Mouse (Mus musculus): ENCODE measurements around the gene 4930544D05Rik.
A peak's percentile ranks its signal among the peaks of the same experiment; 100 is the strongest.

Gene 4930544D05Rik

DNA sequence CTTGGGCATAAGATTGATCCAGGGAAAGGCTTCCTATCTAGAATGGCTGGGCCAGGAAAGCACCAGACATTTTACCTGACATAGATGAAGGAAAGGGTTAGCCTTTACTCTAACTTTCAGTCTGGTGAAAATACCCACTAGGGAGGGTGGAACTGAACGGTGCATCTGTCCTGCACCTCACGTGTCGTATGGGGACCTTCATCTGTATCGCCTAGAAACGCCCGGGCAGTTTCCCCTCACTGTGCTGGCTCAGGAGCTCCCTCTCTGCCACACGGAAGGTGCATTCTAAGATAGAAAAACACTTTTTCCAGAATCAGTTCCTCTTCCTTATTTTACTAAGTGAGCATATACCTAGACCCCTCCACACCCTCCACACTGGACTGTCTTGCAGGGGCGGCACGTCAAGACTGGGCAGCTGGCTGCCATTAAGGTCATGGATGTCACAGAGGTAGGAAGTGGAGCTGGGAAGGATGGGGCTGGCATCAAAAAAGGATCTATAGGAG, 17.1 kb upstream of the 4930544D05Rik start:
- no peak for DNase-seq (ENCODE audit: low spot score)

DNA sequence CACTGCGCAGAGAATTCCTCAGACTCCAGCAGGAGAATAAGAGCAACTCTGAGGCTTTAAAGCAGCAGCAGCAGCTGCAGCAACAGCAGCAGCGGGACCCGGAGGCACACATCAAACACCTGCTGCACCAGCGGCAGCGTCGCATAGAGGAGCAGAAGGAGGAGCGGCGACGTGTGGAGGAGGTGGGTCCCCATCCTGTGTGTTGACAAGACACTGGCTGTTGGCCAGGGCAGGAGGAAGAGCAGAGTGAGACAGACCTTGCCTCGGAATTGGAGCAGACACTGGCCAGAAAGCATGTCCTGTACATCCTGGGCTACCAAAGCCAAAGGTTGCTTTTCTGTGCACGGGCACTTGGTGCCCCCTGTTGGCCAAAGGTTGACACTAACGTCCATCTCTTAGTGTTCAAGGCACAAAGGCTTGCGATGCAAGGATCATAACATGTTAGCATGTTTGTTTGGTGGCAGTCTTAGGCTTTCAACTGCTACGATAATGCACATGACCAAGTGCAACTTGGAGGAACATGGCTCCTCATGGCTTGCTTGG, 10.6 kb upstream of the 4930544D05Rik start:
- peak; percentile 80 for DNase-seq (ENCODE audit: low spot score)

DNA sequence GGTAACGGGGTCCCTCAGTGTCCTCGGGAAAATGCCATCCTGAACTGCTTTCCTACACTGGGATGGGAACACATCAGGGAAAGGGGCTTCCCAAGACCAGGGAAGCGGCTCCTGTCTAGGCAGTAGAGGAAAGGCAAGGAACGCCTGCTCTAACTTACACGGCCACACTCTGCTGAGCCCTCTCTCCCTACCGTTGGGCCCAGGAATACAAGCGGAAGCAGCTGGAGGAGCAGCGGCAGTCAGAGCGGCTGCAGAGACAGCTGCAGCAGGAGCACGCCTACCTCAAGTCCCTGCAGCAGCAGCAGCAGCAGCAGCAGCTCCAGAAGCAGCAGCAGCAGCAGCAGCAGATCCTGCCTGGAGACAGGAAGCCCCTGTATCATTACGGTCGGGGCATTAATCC, 8.9 kb upstream of the 4930544D05Rik start:
- DNase-seq (ENCODE audit: low spot score): no peak

DNA sequence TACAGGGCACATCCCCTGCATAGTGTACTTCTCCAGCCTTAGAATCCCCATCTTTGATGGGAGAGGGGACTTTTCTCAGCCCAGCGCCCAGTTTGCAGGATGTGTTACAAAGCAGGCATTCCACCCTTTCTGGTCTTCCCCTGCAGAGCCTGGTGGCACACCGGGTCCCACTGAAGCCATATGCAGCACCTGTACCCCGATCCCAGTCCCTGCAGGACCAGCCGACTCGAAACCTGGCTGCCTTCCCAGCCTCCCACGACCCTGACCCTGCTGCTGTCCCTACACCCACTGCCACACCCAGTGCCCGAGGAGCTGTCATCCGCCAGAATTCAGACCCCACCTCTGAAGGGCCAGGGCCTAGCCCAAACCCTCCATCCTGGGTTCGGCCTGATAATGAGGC, 8.0 kb upstream of the 4930544D05Rik start:
- DNase-seq (ENCODE audit: low spot score): no peak

DNA sequence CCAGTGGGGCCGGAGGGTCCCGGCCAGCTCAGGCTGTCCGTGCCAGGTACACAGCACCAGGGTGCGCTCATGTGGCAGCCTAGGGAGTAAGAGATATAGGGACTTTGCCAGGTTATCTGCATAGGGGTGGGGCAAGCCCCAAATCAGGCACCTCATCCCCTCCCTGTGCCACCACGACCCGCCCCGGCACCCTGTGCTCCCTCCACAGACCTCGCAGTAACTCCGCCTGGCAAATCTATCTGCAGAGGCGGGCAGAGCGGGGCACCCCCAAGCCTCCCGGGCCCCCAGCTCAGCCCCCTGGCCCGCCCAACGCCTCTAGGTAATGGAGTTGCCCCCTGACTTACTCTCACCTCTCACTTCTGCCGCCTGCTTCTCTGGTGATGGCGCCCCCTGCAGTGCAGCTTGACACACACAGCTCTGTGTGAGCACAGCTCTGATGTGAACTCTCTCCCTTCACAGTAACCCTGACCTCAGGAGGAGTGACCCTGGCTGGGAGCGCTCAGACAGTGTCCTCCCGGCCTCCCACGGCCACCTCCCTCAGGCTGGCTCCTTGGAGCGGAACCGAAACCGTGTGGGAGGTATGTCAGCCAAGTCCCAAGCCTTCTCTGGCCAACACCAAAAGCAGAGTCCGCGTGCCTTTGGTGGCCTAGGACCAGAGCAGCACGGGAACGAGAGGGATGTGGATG, 7.1 kb upstream of the 4930544D05Rik start:
- no peak for DNase-seq (ENCODE audit: low spot score)

GRCm38 (mm10) chr11:70610752-70611151, 4.9 kb upstream of the 4930544D05Rik start:
- DNase-seq (ENCODE audit: low spot score): no peak

GRCm38 (mm10) chr11:70612505-70612904, 3.1 kb upstream of the 4930544D05Rik start:
- DNase-seq (ENCODE audit: low spot score): no peak

GRCm38 (mm10) chr11:70615074-70615473, 574 bp upstream of the 4930544D05Rik start:
- peak; percentile 81 for DNase-seq (ENCODE audit: low spot score)

DNA sequence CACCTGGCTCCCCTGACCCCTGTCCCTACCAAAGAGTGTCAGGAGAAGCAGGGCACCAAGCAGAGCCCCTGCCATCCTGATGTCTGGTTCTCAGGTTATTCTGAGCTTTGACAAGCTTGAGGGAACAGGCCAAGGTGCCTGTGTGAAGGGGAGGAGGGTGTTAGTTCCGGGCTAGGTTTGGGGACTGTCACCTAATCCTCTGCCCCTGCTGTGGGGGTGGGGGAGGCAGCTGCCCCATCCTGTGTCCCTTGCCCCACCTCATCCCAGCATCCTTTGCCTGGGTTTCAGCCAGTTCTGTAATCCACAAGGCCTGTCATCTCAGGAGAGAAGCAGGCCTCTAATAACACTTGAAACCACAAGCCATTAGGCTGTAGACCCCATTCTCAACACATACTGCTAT, 3.5 kb downstream of the 4930544D05Rik start, which contains the start of gene Chrne:
Gene Chrne (minus strand): TSS at position 116 of the 400 bp plus-strand sequence.
- no peak for DNase-seq (ENCODE audit: low spot score)

GRCm38 (mm10) chr11:70621972-70622814, 6.5 kb downstream of the 4930544D05Rik start:
- no peak for DNase-seq (ENCODE audit: low spot score)

- DNase-seq (ENCODE audit: low spot score): no peak
These were observed 7.5 kb downstream of the 4930544D05Rik start for GRCm38 (mm10) chr11:70623053-70623742.

DNA sequence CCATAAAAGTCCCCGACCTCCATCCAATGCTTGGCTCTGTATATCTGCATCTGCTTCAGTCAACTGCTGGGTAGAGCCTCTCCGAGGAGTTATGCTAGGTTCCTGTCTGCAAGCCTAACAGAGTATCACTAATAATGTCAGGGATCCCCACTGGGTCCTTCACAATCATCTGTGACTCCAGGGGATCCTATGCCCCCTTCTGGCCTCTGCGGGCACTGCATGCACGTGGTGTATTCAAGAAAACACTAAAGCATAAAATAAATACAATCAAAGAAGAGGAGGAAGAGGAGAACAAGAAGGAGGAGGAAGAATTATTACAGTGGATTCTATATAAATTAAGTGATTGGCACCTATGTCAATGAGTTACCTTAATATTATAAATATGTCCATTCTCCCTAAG, 9.8 kb downstream of the 4930544D05Rik start:
- no peak for DNase-seq (ENCODE audit: low spot score)

DNA sequence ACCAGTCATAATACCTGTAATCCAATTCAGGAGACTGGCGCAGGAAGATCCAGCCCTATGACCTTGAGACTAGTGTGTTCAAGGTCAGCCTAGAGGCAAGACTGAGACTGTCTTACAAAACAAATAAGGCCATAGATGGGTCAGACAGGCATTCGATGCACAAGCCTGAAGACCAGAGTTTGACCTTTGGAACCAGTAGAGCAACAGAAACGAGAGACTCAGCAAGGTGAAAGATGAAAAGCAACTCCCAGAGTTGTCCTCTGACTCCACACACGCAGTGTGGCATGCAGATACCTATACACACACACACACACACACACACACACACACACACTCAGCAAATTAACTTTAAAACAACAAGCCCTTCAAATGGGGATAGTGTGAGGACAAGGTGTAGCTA, 11.2 kb downstream of the 4930544D05Rik start:
- no peak for DNase-seq (ENCODE audit: low spot score)

- DNase-seq (ENCODE audit: low spot score): no peak
These were observed 12.8 kb downstream of the 4930544D05Rik start for GRCm38 (mm10) chr11:70628431-70628830.

DNA sequence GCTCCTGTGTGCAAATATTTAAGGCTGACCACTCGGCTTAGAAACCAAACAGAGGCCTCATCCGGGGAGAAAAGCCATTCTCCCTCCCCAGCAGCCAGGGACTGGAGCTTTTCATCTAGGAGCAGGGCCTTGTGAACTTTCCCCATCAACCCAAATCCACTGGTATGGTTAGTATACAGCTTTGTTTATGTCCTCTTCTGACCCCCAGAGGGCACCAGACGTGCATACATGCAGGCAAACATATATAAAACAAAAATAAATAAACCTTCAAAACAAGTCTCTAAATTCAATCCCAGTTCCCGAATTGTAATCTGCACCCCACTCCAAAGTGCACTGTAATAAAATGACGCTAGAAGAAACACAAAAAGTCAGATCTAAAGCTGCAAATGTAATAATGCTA, 13.9 kb downstream of the 4930544D05Rik start:
- DNase-seq (ENCODE audit: low spot score): no peak

DNA sequence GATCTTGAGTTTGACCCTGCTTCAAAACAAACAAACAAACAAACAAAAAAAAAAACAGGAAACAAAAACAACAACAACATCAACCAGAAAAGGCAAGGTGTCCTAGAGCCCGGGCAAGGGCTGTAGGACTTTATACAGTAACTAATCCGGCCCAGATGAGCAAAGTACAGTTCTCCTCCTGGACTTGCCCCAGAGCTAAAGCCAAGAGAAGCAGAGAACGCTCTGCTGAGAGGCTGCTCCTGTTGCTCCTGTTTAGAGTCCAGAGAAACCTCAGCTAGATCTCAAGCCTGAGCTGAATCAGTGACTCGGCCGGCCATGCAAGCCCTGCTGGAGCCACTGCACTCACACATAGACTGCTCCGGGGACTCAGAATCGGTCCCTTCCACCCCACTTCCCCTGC, 14.5 kb downstream of the 4930544D05Rik start:
- DNase-seq (ENCODE audit: low spot score): no peak

DNA sequence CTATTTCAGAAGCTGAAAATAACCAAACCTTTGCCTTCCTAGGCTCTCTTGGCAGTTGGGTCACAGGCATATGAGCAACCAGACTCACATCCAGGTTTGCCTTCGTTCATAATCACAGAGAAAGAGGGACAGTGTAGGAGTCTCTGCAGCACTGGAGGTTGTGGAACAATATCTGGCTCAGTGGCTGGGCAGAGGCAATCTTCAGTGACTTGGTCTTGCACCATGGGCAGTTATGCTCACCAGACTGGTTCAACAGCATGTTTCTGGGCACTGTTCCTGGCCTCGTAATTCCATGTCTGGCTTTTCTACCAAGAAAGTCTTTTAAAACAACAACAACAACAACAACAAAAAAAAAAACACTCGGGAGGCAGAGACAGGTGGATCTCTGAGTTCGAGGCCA, 20.0 kb downstream of the 4930544D05Rik start:
- DNase-seq (ENCODE audit: low spot score): no peak

GRCm38 (mm10) chr11:70637764-70638163, 22.1 kb downstream of the 4930544D05Rik start:
- DNase-seq (ENCODE audit: low spot score): no peak

DNA sequence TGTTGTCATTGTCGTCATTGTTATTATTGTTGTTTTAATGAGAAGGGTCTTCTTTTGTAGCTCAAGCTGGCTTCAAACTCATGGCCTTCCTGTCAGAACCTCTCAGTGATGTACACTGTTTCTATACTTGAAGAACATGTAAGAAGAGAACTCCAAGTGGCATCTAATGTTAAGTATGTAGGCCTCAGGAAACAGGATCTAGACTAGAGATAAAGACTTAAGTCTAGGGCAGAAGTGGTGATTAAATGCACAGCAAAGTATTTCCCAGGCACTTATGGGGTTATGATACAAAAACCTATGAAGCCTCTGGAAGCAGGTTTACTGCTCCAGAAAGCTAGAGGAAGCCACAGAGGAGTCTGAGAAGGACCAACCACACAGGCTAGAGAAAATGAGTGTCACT, 22.6 kb downstream of the 4930544D05Rik start:
- no peak for DNase-seq (ENCODE audit: low spot score)

DNA sequence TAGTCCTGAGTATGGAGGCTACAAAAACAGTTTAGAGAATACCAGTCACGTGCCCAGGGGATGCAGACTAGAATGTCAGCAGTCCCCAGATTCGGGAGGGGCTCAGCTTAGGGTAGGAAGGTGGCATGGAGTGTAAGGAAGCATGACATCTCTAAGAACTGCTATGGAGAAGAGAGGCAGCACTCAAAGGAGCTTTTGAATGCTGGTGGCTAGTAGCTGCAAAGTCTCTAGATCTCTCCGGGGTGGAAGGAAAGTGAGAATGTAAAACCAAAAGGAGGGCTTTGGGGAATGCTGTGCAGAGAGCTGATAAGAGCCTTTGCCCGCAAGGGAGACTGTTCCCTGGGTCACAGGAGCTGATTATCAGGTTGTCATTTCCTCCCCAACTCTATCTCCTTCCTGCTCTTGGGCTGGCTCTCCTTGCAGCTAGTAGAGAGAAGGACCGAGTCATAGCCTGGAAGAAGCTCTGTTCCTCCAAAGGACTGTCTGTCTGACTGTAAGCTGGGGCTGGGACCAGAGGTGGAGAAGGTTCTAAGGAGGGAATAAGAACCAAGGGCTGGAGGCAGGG, 23.1 kb downstream of the 4930544D05Rik start, which contains the start of gene Gp1ba:
Gene Gp1ba (plus strand): TSS at position 409 of the 565 bp plus-strand sequence.
- DNase-seq (ENCODE audit: low spot score): no peak

GRCm38 (mm10) chr11:70639976-70640375, 24.3 kb downstream of the 4930544D05Rik start:
- DNase-seq (ENCODE audit: low spot score): no peak

GRCm38 (mm10) chr11:70641241-70641640, 25.6 kb downstream of the 4930544D05Rik start:
- no peak for DNase-seq (ENCODE audit: low spot score)
